Mouse (Mus musculus) right cerebral cortex, postnatal 4 days (tissue): Measurements from ENCODE around the gene Pitx2.

Source experiments
- DNase-seq: peaks from one replicate; pipeline ENCODE4 v3.0.0-alpha.2; 2022

The Pitx2 gene

DNA sequence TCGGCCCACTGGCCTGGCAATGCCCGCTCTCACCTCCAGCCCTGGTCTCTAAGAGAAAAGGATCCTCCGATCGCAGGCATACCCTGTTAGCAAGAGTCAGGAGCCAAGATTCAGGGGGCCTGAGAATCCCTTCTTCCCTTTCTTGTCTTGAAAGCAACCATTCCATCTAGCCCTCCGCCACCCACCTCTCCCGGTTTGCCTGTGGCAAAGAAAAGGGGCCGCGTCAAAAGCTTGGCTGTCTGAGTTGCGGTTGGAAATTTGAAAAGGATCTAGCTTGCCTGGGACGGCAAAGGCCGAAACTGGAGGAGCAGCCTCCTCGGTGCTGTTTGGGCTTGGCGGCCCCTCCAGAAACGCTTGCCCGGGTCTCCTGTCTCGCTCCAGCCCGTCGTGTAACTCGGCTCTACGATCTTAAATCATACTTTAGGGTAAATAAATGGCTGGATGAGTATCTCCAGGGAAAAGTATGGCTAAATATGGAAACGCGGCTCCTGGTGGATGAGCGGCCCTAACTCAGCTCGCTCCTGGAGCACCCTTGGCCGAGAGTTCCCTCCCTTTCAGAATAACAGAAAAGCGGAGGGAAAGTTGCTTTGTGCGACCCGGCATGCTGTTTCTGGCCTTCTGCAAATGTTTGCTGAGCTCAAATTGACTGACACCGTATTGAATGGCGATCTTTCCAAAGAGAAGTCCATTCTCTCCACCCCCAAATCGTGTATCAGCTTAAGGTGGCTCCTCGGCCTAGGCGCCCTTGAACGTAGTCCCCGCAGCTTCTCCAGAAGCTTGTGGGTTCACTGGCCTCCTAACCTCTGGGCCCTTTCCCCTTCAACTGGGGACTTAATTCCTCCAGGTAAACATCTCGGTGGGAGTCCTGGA is 3.4 kb downstream of the Pitx2 start:
- no peak for DNase-seq

DNA sequence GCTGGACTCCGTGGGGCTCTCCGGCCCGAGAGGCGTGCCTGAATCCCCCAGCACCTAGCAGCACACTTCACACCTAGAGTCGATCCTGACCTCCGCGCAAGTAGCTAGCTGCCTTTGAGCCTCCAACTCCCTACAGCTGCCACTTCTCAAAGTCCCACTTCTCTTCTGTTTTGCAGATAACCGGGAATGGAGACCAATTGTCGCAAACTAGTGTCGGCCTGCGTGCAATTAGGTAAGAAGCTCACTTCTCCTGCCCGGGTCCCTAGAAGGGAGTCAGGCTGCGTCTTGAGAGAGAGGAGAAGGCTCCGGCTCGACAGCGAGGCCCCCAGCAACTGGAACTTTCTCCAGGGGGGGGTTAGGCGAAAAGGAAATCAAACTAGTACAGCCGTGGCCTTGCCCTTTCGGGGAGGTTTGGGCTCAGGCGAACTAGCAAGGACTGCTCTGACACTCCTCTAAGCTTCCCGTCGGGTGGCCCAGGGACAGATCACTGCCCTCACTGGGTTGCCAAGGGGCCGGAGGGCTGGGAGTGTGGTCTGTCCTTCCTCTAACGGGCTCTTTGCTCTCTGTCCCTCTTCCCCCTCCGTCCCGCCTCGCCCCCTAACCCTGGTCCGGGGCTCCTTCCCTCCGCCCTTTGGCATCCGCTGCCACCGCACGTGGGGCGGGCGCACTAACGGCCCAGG is 4.2 kb downstream of the Pitx2 start:
- no peak for DNase-seq

DNA sequence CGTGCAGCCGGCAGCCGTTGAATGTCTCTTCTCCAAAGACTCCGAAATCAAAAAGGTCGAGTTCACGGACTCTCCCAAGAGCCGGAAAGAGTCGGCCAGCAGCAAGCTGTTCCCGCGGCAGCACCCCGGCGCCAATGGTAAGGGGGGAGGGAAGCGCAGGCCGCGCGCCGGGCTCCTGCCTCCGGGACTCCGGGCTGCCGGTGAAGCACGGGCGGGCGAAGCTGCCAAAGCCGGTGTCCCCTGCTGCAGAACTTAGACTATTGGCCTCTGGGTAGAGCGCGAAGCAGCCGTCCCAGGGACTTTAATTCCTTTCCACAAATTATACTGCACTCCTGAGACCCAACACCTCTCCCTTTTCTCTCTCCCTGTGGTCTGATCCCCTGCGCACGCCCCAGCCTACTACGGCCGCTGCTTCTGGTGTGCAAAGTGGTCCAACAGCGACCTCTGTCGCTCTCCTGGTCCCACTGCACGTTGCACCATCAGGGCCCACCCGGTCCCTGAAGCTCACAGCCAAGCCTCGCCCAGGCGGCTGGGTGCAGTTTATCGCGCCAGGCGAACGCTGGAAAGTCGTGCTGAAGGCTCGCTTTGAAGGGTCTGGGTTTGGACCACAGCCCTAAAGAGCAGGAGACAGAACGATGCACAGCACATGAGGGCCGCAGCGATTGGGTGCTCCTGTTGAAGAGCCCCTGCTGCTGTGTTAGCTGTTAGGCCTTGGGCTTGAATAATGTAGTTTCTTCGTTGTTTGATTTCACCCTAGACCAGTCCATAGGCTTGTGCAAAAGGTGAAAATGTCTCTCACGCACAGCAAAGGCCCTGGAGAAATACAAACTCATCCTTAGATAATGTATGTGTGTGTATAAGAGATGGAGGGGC is 5.0 kb downstream of the Pitx2 start:
- DNase-seq = peak; percentile 82

DNA sequence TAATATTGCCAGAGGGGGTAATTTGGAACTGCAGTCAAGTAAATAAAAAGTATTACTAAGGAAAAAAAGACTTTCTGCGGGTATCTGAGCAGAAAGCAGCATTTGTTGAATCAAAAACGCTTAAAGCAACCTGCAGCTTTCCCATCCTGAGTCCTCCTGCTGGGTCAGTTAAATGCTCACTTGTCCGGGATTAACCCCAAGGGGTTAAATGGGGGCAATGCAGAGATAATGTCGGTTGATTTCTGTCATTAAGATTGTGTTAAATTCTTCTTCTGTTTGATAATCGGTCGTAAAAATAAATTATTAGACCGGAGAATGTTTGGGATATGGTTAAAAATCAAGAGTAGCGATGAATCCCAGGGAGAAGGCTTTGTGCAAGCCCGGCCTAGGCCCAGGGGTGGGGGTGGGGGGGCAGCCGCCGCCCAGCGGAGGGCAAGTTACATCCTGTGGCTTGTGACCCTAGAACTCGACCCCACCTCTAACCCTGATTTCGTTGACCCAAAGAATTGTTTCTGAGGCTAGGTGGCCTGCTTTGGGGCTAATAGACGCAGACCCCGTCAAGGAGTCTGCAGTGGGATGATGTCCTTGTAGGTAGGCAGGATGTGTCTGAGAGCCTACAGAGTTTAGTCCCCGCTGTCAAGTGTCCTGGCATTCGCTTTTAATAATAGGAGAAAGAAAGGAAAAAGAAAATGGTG is 6.0 kb downstream of the Pitx2 start:
- DNase-seq = no peak

DNA sequence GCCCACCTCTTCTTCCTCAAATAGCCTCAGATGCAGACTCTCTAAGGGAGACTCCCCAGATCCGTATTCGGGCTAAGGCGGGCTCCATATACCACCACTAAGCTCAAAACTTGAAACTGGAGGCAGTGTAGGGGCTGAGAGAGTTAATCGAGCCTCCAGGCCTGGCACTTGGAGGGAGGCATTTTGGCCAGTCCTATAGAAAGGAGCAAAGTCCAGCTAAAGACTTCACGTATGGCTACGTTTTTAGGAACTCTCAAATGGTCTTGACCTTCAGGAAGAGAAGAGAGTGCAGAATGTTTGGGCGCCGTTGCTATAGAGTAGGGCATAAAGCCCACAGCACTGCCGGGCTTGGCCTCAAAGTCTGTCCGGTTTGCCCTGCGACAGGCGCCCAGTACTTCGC is 7.1 kb downstream of the Pitx2 start:
- DNase-seq = no peak

DNA sequence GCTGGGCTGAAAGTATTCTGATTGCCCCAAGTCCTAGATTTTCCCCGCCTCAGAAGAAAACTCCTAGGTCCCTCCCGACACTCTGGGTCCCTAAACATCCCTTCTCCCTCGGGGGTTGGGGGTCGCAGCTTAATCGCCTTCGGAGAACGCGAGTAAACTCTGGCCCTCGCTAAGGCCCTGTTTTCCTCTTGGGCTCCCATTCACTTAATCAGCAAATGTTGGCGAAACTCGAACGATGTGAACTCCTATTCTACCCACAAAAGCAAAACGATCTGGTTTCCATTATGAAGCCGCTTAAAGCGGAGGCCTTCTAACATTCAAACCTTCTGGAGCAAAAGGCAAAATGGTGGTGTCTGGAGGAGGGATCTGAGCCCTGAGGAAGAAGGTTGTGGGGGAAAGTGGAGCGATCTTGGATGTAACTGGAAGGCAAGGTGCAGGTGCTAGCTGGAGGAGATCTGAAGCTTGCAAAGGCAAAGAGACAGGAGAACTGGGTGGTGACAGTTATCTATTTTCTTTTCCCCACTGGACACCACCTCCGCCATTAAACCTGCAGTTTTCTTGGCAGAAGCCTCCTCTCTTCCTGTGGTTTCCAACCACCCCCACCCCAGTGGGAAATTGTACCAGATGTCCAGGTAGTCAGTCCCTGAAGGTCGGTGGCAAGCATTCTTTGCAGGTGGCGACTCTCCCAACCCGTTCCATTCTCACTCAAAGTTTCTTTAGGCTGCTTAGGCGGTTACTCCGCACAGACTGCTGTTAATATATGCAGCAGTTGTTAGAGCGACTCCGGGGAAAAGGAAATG is 7.8 kb downstream of the Pitx2 start:
- no peak for DNase-seq

DNA sequence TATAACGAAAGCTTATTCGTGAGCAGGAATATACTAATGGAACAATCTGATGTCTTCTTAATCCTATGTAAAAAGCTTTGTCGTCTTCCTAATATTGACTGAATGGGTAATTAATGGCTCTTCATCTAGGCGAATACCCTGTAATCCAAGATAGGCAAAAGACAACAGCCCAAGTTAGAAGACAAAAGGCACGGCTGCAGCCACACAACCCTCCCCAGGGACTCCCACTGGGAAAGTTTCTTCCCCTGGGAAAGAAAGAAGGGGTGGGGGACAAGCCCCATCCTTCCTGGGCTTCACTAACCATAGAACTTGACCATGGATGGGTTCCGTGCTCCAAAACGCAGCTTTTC is 8.3 kb downstream of the Pitx2 start:
- no peak for DNase-seq

DNA sequence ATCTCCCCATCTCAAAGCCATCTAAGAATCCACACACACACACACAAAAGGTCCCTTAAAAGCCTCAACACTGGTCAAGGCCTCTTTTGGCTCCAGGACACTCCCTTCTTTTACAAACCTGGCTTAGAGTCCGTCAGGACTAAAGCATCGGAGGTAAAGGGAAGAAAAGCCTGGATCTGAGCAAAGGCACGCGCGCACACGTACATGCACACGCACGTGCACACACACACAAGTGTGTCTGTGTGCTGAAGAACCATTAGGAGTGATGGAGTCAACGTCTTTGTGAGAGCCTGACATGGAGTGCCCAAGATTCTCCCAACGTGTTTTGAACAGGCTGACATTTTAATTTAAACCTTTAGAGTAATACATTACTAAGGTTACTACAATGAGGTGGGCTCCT is 8.7 kb downstream of the Pitx2 start:
- no peak for DNase-seq

DNA sequence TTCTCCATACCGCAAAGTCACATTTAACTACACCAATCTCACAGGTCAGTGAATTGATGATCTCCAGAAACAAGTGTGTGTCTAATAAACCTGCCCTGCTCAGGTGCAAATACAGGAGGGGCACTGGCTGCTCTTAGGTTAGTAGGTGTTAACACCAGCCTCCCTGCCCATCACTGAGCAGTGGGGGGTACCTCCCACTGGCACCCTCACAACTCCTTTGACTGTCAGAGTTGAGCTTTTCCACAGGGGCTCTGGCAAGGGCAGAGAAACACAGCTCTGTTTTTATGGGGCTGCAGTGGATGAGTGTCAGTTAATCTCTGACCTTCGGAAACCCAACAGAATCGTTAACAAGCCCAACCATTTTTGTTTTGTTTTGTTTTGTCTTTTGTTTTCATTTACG is 9.6 kb downstream of the Pitx2 start:
- no peak for DNase-seq

DNA sequence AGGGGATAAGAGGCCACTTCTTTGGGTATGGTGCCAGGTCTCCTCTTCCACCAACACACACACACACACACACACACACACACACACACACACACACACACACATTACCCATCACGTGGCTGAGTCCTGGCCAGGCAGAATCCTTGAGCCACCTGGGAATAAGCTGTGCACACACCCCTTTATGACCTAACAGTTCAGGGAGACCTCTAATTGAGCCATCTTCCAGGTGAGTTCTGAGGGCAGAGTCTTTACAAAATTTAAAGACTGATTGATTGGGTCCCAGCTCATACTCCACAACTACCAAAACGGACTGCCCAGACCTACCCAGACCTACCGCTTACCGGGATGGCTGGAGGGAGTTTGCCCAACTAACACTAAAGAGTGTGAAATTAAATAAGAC is 10.1 kb downstream of the Pitx2 start:
- DNase-seq = no peak

DNA sequence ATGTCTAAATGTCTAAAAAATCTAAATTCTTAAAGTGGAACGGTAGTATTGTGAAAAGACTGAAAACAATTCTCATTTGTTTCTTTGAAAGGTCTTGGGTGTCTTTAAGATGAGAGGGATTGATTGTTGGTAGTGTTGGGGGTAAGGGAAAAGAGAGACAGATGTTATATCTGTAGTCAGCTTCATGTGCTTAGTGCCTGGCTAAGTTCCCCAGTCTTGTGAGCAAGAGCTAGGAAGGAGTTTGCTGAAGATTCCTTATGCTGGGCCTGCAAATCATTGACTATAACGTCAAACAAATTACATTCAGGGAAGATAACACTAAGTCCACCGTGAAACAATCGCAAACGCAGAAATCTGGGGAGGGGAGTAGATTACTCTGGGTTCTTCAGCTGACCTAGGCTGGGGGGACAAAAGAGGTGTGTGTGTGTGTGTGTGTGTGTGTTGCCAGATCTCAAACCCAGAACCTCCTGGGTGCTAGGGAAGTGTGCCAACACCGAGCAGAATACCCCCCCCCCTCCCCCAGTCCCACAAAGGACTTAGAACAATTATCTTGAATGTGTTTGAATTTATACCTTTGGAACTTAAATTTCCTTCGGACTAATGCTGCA is 12.5 kb downstream of the Pitx2 start:
- DNase-seq = no peak

DNA sequence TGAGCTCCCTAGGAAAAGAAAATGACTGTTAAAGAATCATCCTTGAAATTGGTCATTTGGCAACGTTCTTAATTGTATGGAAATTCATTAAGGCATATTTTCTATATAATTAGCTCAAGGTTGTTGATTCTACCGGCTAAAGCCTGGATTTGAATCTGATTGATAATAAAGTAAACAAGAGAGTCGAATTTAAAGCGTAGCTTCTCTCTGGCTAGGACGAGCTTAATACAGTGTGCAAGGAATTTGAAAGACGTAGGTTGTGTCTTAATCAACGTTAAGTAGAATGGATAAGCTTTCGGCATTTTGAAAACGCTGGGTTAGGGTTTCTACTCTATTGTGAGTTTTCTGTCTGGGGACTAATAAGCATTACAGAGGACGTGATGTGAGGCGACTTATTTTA is 13.1 kb downstream of the Pitx2 start:
- DNase-seq = no peak

DNA sequence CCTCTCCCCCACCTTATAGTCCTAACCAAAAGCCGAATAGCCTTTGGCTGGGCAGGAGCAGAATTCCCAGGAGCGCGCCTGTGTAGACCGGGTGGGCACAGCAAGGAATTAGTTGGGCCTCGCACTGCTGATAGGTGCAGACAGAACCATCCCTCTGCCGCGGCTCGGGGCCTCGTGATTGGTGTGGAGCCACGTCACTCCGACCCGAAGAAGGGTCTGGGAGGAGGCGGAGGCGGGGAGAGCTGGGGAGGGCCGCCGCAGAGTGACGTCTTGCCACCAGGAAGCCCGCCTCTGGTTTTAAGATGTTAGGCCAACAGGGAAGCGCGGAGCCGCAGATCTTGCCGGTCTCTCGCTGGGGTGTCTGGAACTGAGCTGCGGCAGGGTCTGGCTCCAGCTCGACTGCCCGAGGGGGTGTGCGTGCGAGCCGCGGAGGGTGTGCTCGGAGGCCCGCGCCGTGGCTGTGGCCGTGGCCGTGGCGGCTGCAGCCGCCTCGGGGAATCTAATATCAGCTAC is 14.0 kb downstream of the Pitx2 start:
- DNase-seq = peak; percentile 71

DNA sequence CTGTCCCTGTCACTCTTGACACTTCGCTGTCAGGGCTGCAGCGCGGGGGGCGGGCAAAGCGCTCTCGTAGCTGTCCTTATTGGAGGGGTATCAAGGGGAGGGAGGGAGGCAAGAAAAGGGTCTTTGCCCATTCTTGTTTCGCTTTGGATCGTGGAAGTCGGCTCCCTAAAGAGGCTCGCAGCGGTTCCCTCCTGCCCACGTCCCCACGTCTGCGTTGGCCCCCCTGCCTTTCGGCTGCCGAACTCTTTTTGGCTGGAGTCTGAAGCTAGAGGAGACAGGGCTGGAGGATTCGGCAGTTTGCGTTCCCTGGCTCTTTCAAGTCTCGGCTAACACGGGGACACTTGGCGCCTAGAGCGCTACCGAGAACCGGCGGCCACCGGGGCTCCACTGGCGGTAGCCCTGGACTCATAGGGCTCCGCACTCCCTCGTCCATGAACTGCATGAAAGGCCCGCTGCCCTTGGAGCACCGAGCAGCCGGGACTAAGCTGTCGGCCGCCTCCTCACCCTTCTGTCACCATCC is 14.5 kb downstream of the Pitx2 start:
- DNase-seq = no peak

DNA sequence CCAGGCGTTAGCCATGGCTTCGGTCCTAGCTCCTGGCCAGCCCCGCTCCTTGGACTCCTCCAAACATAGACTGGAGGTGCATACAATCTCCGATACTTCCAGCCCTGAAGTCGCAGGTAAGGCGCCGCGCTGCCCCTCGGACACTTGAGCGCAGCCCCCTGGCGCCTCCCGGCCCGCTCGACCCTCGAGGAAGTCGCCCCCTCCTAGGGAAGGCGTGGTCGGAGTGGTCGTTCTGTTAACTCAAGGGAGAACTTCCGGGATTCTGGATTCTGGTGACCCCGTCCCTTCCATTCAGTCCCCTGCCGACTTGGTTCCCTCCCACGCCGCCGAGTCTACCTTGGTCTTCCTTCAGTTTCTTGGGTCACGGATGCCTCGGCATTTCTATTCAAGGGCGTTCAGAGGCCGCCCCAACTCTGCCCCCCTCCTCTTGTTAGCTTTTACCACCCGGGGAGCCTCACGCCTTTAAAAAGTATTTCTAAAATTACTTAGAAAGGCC is 15.0 kb downstream of the Pitx2 start:
- DNase-seq = no peak

DNA sequence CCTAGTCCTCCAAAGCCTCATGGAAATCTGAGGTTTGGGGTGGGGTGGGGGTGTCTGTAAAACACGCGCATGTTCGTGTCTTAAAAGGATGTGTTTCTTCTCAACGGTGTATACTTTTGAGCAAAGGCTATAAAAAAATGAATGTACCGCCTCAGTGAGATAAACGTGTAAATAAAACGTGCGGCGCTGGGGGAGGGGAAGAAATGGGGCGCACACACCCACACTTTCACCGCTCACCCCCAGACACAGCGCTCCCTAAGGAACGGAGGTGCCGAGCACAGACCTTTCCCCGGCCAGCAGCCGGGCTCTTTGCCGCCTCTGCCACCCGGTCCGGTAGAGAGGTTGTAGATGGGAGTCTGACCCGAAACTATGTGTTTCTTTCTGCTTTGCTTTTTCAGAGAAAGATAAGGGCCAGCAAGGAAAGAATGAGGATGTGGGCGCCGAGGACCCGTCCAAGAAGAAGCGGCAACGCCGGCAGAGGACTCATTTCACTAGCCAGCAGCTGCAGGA is 15.6 kb downstream of the Pitx2 start:
- no peak for DNase-seq

DNA sequence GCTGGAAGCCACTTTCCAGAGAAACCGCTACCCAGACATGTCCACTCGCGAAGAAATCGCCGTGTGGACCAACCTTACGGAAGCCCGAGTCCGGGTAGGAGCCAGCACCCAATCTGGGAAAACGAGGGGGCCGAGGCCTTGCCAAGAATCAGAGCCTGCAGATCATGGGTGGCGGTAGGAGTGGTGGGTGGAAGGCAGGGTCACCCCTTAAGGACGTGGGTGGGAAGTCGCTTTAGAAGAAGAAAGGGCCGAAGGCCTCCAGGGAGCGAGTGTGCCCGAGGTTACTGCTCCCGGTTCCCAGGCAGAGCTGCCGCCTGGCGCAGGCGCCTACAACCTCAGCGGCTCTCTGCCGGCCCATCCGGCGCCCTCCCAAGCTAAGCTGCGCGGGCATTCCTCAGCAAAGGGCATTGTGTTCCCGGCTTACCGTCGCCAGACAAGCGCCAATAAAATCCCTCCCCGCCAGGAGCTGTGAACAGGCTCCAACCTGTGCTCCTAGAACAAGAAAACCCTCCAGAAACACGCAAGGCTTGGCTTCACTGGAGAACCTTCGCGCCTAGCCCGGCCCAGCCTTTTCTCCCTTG is 16.2 kb downstream of the Pitx2 start:
- DNase-seq = no peak

DNA sequence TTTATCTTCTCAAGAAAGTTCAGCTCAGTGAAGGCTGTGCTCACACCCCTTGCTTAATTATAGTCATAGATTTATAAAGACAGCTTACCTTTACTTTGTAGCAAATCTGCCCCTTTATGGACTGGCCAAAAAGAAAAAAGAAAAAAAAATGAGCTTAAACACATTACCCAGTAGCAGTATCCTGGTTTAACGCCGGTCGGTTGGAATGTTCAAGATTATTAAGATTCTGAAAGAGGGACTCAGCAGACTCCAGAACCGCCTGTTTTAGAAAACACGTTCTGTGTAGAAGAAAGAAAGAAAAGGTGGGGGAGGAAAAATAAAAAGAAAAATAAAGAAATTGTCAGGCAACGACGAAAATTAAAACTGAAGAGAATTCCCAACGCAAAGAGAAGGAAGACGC is 16.8 kb downstream of the Pitx2 start:
- no peak for DNase-seq

DNA sequence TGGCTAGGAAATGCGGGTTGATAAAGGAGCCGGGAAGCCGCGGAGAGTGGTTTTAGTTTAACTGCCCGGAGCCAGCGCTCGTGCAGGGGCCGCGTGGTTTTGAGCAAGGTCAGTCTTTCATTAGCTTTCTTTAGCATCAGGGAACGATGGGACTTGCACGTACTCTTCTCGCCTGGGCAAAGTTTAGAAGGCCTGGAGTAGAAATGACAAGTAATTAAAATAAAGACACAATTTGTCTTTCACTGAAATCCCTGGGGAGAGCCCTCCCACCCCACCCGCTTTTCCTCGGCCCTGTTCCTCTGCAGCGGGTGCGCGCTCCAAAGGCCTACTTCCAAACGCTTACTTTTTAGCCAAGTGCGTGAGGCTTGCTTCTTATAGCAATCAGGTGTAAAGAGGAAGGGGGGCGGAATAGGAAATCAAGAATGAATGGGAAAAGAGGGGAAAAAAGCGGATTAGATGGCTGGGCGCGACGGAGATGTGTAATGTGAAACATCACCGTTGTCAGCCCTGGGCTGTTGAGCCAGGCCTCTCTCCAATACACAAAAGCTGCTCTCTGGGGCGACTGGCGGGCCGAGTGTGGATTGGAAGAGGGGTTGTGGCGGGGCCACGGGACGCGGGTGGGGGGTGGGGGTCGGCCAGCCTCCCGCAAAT is 17.4 kb downstream of the Pitx2 start:
- no peak for DNase-seq

DNA sequence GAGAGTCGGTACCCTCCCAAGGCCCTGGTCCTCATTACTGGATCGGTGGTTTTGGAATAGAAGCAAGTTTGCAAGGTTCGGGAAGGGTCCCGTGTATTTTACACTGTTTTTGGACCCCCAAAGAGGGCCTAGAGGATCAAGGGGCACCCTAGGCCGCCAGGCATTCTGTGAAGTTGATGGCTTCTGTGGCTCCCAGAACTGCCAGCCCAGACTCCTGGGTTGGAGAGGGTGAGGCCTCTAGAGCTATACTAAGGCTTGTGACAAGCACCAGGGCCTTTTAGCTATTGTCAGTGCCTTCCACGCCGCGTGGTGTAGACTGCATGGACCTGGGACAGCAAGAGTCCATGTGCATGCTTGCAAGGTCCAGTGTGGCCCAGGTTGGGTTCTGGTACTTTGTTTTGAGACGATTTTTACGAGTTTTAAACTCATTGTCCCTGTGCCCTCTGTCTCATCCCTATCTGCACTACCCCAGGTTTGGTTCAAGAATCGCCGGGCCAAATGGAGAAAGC is 18.2 kb downstream of the Pitx2 start:
- no peak for DNase-seq
